Mouse (Mus musculus): ENCODE measurements at regions not wholly inside any gene's neighbourhood (a gene's known extent, or its start where the extent isn't known, plus 50 kb on each side); places are given as distances from the start of the nearest gene placed in this dataset.
A peak's percentile ranks its signal among the peaks of the same experiment; 100 is the strongest.

- peak; percentile 3 for DNase-seq
Observed at GRCm38 (mm10) chrY:89267946-89268345, 215.3 kb downstream of the Gm21294 start.
